Mouse (Mus musculus): ENCODE measurements at regions not wholly inside any gene's neighbourhood (a gene's known extent, or its start where the extent isn't known, plus 50 kb on each side); places are given as distances from the start of the nearest gene placed in this dataset.

- ATAC-seq, result no peak
- Histone ChIP-seq H3K9me3 (ENCODE audit: low read length) (no peaks in the 10 kb centered on the region), H3K27ac (no peak overlapping the region), H3K9ac (replicated peaks; ENCODE audit: low read length) (no peak overlapping the region), H3K27me3 (ENCODE audit: insufficient read depth, low read length) (no peaks in the 10 kb centered on the region), H3K4me2 (ENCODE audit: low read depth, low read length) (no peak overlapping the region), H3K4me1 (ENCODE audit: insufficient read depth, low read length) (no peaks in the 10 kb centered on the region; the same call in 1 of the 2 replicates), H3K4me3 (ENCODE audit: low read length) (no peak overlapping the region), H3K36me3 (ENCODE audit: insufficient read depth, low read length) (no peaks in the 10 kb centered on the region)
- 79% methylated on average over 14 of the region's 14 CpGs for WGBS
- no peak for TF ChIP-seq CTCF (IDR thresholded peaks at IDR 0.05; ENCODE audit: low read depth)
- DNase-seq (ENCODE audit: low spot score), result no peak
These were observed 77.7 kb downstream of the Fam76b start for GRCm38 (mm10) chr9:13905086-13905669.

- Histone ChIP-seq H3K4me3 (ENCODE audit: low read length) (no peak overlapping the region), H3K4me1 (ENCODE audit: insufficient read depth, low read length) (no peaks in the 10 kb centered on the region; the same call in 1 of the 2 replicates), H3K9me3 (ENCODE audit: low read length) (no peaks in the 10 kb centered on the region), H3K36me3 (ENCODE audit: insufficient read depth, low read length) (no peaks in the 10 kb centered on the region), H3K27me3 (ENCODE audit: insufficient read depth, low read length) (no peaks in the 10 kb centered on the region), H3K27ac (no peak overlapping the region), H3K4me2 (ENCODE audit: low read depth, low read length) (no peak overlapping the region), H3K9ac (replicated peaks; ENCODE audit: low read length) (no peak overlapping the region)
- WGBS, result 97% methylated on average over 6 of the region's 6 CpGs
- ATAC-seq, result no peak
- DNase-seq (ENCODE audit: low spot score), result no peak
- TF ChIP-seq CTCF (IDR thresholded peaks at IDR 0.05; ENCODE audit: low read depth), result no peak
These were observed 79.2 kb downstream of the Fam76b start for GRCm38 (mm10) chr9:13906736-13907135.

GRCm38 (mm10) chr9:13909604-13910003, 82.1 kb downstream of the Fam76b start:
- DNase-seq (ENCODE audit: low spot score), result no peak
- Histone ChIP-seq H3K4me2 (ENCODE audit: low read depth, low read length) (no peak overlapping the region), H3K27ac (no peak overlapping the region), H3K36me3 (ENCODE audit: insufficient read depth, low read length) (no peaks in the 10 kb centered on the region), H3K9ac (replicated peaks; ENCODE audit: low read length) (no peak overlapping the region), H3K4me1 (ENCODE audit: insufficient read depth, low read length) (no peaks in the 10 kb centered on the region; the same call in 1 of the 2 replicates), H3K9me3 (ENCODE audit: low read length) (no peaks in the 10 kb centered on the region), H3K27me3 (ENCODE audit: insufficient read depth, low read length) (no peaks in the 10 kb centered on the region), H3K4me3 (ENCODE audit: low read length) (no peak overlapping the region)
- peak; percentile 60; the same call in 1 of the 2 replicates for ATAC-seq
- WGBS, result 48% methylated on average over 3 of the region's 3 CpGs
- TF ChIP-seq CTCF (IDR thresholded peaks at IDR 0.05; ENCODE audit: low read depth), result no peak

GRCm38 (mm10) chr9:13910091-13910490, 82.6 kb downstream of the Fam76b start:
- no peaks in the 10 kb centered on the region; the same call in 1 of the 2 replicates for H3K4me1 ChIP-seq (ENCODE audit: insufficient read depth, low read length)
- DNase-seq (ENCODE audit: low spot score) (no peak), ATAC-seq (no peak)
- H3K9me3 ChIP-seq (ENCODE audit: low read length), result no peaks in the 10 kb centered on the region
- TF ChIP-seq CTCF (IDR thresholded peaks at IDR 0.05; ENCODE audit: low read depth), result no peak
- 63% methylated on average over 2 of the region's 2 CpGs for WGBS
- no peak overlapping the region for H3K4me2 ChIP-seq (ENCODE audit: low read depth, low read length)
- no peaks in the 10 kb centered on the region for H3K36me3 ChIP-seq (ENCODE audit: insufficient read depth, low read length)
- H3K27ac ChIP-seq, result no peak overlapping the region
- H3K4me3 ChIP-seq (ENCODE audit: low read length), result no peak overlapping the region
- H3K27me3 ChIP-seq (ENCODE audit: insufficient read depth, low read length), result no peaks in the 10 kb centered on the region
- no peak overlapping the region for H3K9ac ChIP-seq (replicated peaks; ENCODE audit: low read length)

GRCm38 (mm10) chr9:13913459-13913858, 85.9 kb downstream of the Fam76b start:
- no peak for TF ChIP-seq CTCF (IDR thresholded peaks at IDR 0.05; ENCODE audit: low read depth)
- Histone ChIP-seq H3K27ac (no peak overlapping the region), H3K4me3 (ENCODE audit: low read length) (no peak overlapping the region), H3K36me3 (ENCODE audit: insufficient read depth, low read length) (no peaks in the 10 kb centered on the region), H3K27me3 (ENCODE audit: insufficient read depth, low read length) (no peaks in the 10 kb centered on the region), H3K4me2 (ENCODE audit: low read depth, low read length) (no peak overlapping the region), H3K9ac (replicated peaks; ENCODE audit: low read length) (no peak overlapping the region), H3K4me1 (ENCODE audit: insufficient read depth, low read length) (no peaks in the 10 kb centered on the region; the same call in 1 of the 2 replicates), H3K9me3 (ENCODE audit: low read length) (no peaks in the 10 kb centered on the region)
- DNase-seq (ENCODE audit: low spot score) (no peak), ATAC-seq (no peak)
- WGBS, result 52% methylated on average over 3 of the region's 3 CpGs

- H3K9ac ChIP-seq (replicated peaks; ENCODE audit: low read length), result no peak overlapping the region
- no peaks in the 10 kb centered on the region for H3K27me3 ChIP-seq (ENCODE audit: insufficient read depth, low read length)
- no peak overlapping the region for H3K4me3 ChIP-seq (ENCODE audit: low read length)
- H3K36me3 ChIP-seq (ENCODE audit: insufficient read depth, low read length), result no peaks in the 10 kb centered on the region
- TF ChIP-seq CTCF (IDR thresholded peaks at IDR 0.05; ENCODE audit: low read depth), result no peak
- DNase-seq (ENCODE audit: low spot score), result no peak
- no peak overlapping the region for H3K27ac ChIP-seq
- 72% methylated on average over 9 of the region's 9 CpGs for WGBS
- no peaks in the 10 kb centered on the region for H3K9me3 ChIP-seq (ENCODE audit: low read length)
- no peak for ATAC-seq
- no peak overlapping the region for H3K4me2 ChIP-seq (ENCODE audit: low read depth, low read length)
- no peaks in the 10 kb centered on the region; the same call in 1 of the 2 replicates for H3K4me1 ChIP-seq (ENCODE audit: insufficient read depth, low read length)
These were observed 86.6 kb downstream of the Fam76b start for GRCm38 (mm10) chr9:13914131-13914530.

- WGBS, result 78% methylated on average over 3 of the region's 3 CpGs
- no peaks in the 10 kb centered on the region for H3K27me3 ChIP-seq (ENCODE audit: insufficient read depth, low read length)
- DNase-seq (ENCODE audit: low spot score) (peak; percentile 32), ATAC-seq (no peak)
- TF ChIP-seq CTCF (IDR thresholded peaks at IDR 0.05; ENCODE audit: low read depth), result no peak
- no peaks in the 10 kb centered on the region for H3K9me3 ChIP-seq (ENCODE audit: low read length)
- no peak overlapping the region for H3K27ac ChIP-seq
- H3K4me1 ChIP-seq (ENCODE audit: insufficient read depth, low read length), result no peaks in the 10 kb centered on the region
- H3K4me3 ChIP-seq (ENCODE audit: low read length), result no peak overlapping the region
- no peak overlapping the region for H3K4me2 ChIP-seq (ENCODE audit: low read depth, low read length)
- no peak overlapping the region for H3K9ac ChIP-seq (replicated peaks; ENCODE audit: low read length)
- H3K36me3 ChIP-seq (ENCODE audit: insufficient read depth, low read length), result no peaks in the 10 kb centered on the region
These were observed 87.3 kb downstream of the Fam76b start for GRCm38 (mm10) chr9:13914847-13915246.
